Mouse (Mus musculus) liver, postnatal 0 days (tissue): ENCODE measurements around the gene Hunk.

Experiments used
- CTCF ChIP-seq: sonication (generic); IDR thresholded peaks from 2 replicates; pipeline ENCODE4 v1.5.1; 2016; ENCODE audit warnings: antibody characterized with exemption, low read depth
- EP300 ChIP-seq: IDR thresholded peaks from 2 replicates; pipeline ENCODE4 v1.6.1; 2016; ENCODE audit warnings: antibody characterized with exemption, low read depth, mild to moderate bottlenecking

- TF ChIP-seq CTCF (no peak), EP300 (no peak)
Observed at GRCm38 (mm10) chr16:90352691-90353090, 33.1 kb upstream of the Hunk start.
